In genomic region chr1:58796059-58796363, GRCm38 (mm10) we compare ENCODE assay signal across 7 mouse cellular contexts. TPM values are rescaled to one million over a fixed set of nuclear protein-coding genes. Genes with fewer than 3 reads are reported as not detected.
A peak's percentile ranks its signal among the peaks of the same experiment; 100 is the strongest.
DNase-seq lines count a peak whose midpoint lies in the region; ATAC-seq and TF ChIP-seq lines count a peak whose summit lies in the region.

No protein-coding gene starts in this region.

- no peaks in the 10 kb centered on the region for H3K27me3 ChIP-seq in thymus, adult 2 months (ENCODE audit: control insufficient read depth, insufficient read depth, low read length)
- no peaks in the 10 kb centered on the region for H3K27me3 ChIP-seq in forebrain, embryonic 14.5 days (replicated peaks; ENCODE audit: control insufficient read depth, insufficient read depth, low read length)
- H3K27me3 ChIP-seq in liver, embryonic 13.5 days, result no peaks in the 10 kb centered on the region

- H3K27ac ChIP-seq in thymus, adult 2 months (ENCODE audit: control insufficient read depth, insufficient read depth, low read length), result peak overlapping the region; percentile 46
- H3K27ac ChIP-seq in forebrain, embryonic 14.5 days (ENCODE audit: low read depth, low read length), result no peak overlapping the region
- peak overlapping the region; percentile 76 for H3K27ac ChIP-seq in liver, embryonic 13.5 days

- no peaks in the 10 kb centered on the region for H3K9me3 ChIP-seq in forebrain, embryonic 14.5 days (replicated peaks; ENCODE audit: control insufficient read depth, low read length)
- no peaks in the 10 kb centered on the region for H3K9me3 ChIP-seq in liver, embryonic 13.5 days (replicated peaks)

- H3K9ac ChIP-seq in forebrain, embryonic 14.5 days (ENCODE audit: low read length), result peak overlapping the region; percentile 68; the same call in 1 of the 2 replicates
- peak overlapping the region; percentile 86 for H3K9ac ChIP-seq in liver, embryonic 13.5 days

- TF ChIP-seq POLR2A in thymus, adult 2 months (IDR thresholded peaks at IDR 0.05; ENCODE audit: control insufficient read depth, extremely low read depth, insufficient read depth, low read length, poor library complexity), result no peak

- DNase-seq in thymus, adult 2 months, result no peak
- DNase-seq in thymus, postnatal 10 days (ENCODE audit: low spot score in 2 of 2), result no peak
- no peak for DNase-seq in forebrain, embryonic 14.5 days (ENCODE audit: low spot score)
- no peak for DNase-seq in liver, embryonic 13.5 days
- DNase-seq in cerebellum, adult 18-20 months, result no peak
- DNase-seq in urinary bladder, adult 18-20 months (ENCODE audit: low spot score in 2 of 2), result no peak

- peaks cover 7% of the 10 kb centered on the region for H3K36me3 ChIP-seq in thymus, adult 2 months (ENCODE audit: control insufficient read depth, insufficient read depth, low read length)
- no peaks in the 10 kb centered on the region for H3K36me3 ChIP-seq in forebrain, embryonic 14.5 days (ENCODE audit: control insufficient read depth, insufficient read depth, low read length)
- H3K36me3 ChIP-seq in liver, embryonic 13.5 days, result peaks cover 13% of the 10 kb centered on the region

- ATAC-seq in forebrain, embryonic 14.5 days, result no peak
- ATAC-seq in liver, embryonic 13.5 days (ENCODE audit: low read depth), result no peak
- ATAC-seq in monocyte, adult 5-6 weeks (replicated peaks; ENCODE audit: insufficient number of reproducible peaks, low FRiP score, low TSS enrichment, poor library complexity, severe bottlenecking), result no peak; the same call in 1 of the 2 replicates

- 2% methylated on average over 3 of the region's 3 CpGs for WGBS in thymus, adult 2 months
- 8% methylated on average over 3 of the region's 3 CpGs for WGBS in forebrain, embryonic 14.5 days
- WGBS in liver, embryonic 13.5 days (ENCODE audit: insufficient replicate concordance), result 2% methylated on average over 3 of the region's 3 CpGs

- peak overlapping the region; percentile 77 for H3K4me3 ChIP-seq in thymus, adult 2 months (ENCODE audit: control insufficient read depth, insufficient read depth, low read length)
- peak overlapping the region; percentile 40 for H3K4me3 ChIP-seq in forebrain, embryonic 14.5 days (ENCODE audit: low read depth, low read length)
- H3K4me3 ChIP-seq in liver, embryonic 13.5 days (replicated peaks), result peak overlapping the region; percentile 77

- peak overlapping the region; percentile 76 for H3K4me2 ChIP-seq in forebrain, embryonic 14.5 days (ENCODE audit: low read length)
- peak overlapping the region; percentile 89 for H3K4me2 ChIP-seq in liver, embryonic 13.5 days

- no peak for TF ChIP-seq CTCF in thymus, adult 2 months (IDR thresholded peaks at IDR 0.05; ENCODE audit: borderline replicate concordance, control insufficient read depth, extremely low read depth, insufficient read depth, low read length, poor library complexity)

- peaks cover 15% of the 10 kb centered on the region for H3K4me1 ChIP-seq in thymus, adult 2 months (replicated peaks; ENCODE audit: control insufficient read depth, insufficient read depth, low read length)
- H3K4me1 ChIP-seq in forebrain, embryonic 14.5 days (ENCODE audit: control insufficient read depth, insufficient read depth, low read length), result no peaks in the 10 kb centered on the region
- peaks cover 23% of the 10 kb centered on the region for H3K4me1 ChIP-seq in liver, embryonic 13.5 days (replicated peaks)

RNA-seq across cellular contexts. Expression of gene Casp8, which starts 0.8 kb away (rescaled TPM):
- polyA plus RNA-seq in thymus, adult 2 months (2012; rRNA removed), result 12.0 and 12.3 TPM in 2 replicates
- 3.8 and 4.7 TPM in 2 replicates for polyA plus RNA-seq in forebrain, embryonic 14.5 days (2014; fragmentation: Nextera tagmentation; extraction: Ambion mirVana)
- polyA plus RNA-seq in liver, embryonic 13.5 days (2015; fragmentation: Nextera tagmentation; extraction: Ambion mirVana), result 15.4 and 18.0 TPM in 2 replicates
- 112 to 160 TPM (median 128 TPM) in 3 replicates for total RNA-seq in monocyte, adult 5-6 weeks (2017)
